12 mouse cellular contexts compared by ENCODE assay signal in the genomic region with DNA sequence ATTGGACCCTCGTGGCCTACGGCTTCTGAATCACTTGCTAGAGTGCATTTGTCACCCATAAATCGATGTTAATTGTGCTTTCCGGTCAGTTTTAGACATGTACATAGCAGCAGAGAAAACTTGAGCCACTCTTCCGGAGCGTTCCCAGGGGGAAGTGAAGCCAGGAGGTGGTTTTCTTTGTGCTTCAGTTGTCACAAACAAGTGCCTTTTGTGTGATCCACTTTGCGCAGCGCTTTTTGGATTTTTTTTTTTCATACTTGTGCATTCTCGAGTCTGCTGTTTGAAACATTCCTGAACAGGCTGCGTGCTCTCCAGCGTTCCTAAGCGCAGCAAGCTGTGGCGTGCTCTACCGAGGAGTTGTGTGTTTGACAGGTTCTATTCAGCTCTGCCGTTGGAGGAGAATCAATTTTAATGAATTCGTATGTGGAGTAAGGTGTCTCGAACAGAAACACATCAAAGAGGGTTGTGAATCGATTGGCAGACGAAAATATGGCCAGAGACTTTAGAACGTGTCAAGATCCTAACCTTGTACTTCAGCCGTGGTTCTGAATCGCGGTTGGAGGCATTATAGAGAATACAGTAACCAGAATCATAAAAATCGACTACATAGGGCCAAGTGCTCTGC. TPM values are rescaled to one million over a fixed set of nuclear protein-coding genes. Genes with fewer than 3 reads are reported as not detected.
DNase-seq lines count a peak whose midpoint lies in the region; ATAC-seq lines count a peak whose summit lies in the region.
"Had no signal": no experiment of that assay in that cellular context is flagged by ENCODE, and none has a peak within 500 bp of the region (broad histone marks: within the 10 kb centered on the region; RNA-seq: fewer than 3 reads in every experiment).

No protein-coding gene starts in this region.

- no peaks in the 10 kb centered on the region for H3K9me3 ChIP-seq in neural tube, embryonic 11.5 days (ENCODE audit: control insufficient read depth, low read length)
- H3K9me3 ChIP-seq: stomach, embryonic 15.5 days had no signal

- no peak overlapping the region for H3K9ac ChIP-seq in neural tube, embryonic 11.5 days (ENCODE audit: low read length)
- H3K9ac ChIP-seq: stomach, embryonic 15.5 days had no signal

- ATAC-seq in neural tube, embryonic 11.5 days (ENCODE audit: insufficient read depth, low FRiP score, low TSS enrichment): no peak
- ATAC-seq: intestine, embryonic 16.5 days had no signal

- no peak overlapping the region for H3K4me3 ChIP-seq in neural tube, embryonic 11.5 days (ENCODE audit: low read depth, low read length)
- H3K4me3 ChIP-seq: stomach, embryonic 15.5 days had no signal

- no peaks in the 10 kb centered on the region for H3K27me3 ChIP-seq in neural tube, embryonic 11.5 days (ENCODE audit: control insufficient read depth, insufficient read depth, low read length)
- H3K27me3 ChIP-seq: stomach, embryonic 15.5 days had no signal

- no peak overlapping the region for H3K4me2 ChIP-seq in neural tube, embryonic 11.5 days (ENCODE audit: low read depth)
- H3K4me2 ChIP-seq: stomach, embryonic 15.5 days had no signal

- peak; percentile 58 for DNase-seq in embryo, embryonic 11 days
- DNase-seq in embryo, embryonic 9.5 days (ENCODE audit: extremely low spot score): no peak
- DNase-seq in neural tube, embryonic 11.5 days (ENCODE audit: low spot score): peak; percentile 29
- DNase-seq in neural tube, embryonic 10.5 days (ENCODE audit: extremely low spot score, low spot score): no peak
- DNase-seq in kidney, postnatal 4 days: peak; percentile 31 to 55
- peak; percentile 90 for DNase-seq in retina, postnatal 1 day
- no peak for DNase-seq in ovary, postnatal 14 days (ENCODE audit: low spot score)
- no peak for DNase-seq in urinary bladder, adult 18-20 months (ENCODE audit: low spot score in 2 of 2)
- DNase-seq: gastrocnemius, postnatal 36 days had no signal

- H3K36me3 ChIP-seq in neural tube, embryonic 11.5 days (ENCODE audit: control insufficient read depth, insufficient read depth, low read length): no peaks in the 10 kb centered on the region
- H3K36me3 ChIP-seq: stomach, embryonic 15.5 days had no signal

- WGBS in neural tube, embryonic 11.5 days: 51% methylated on average over 24 of the region's 24 CpGs

- no peak overlapping the region for H3K27ac ChIP-seq in neural tube, embryonic 11.5 days (ENCODE audit: low read depth, low read length)
- H3K27ac ChIP-seq: stomach, embryonic 15.5 days had no signal

- peaks cover 12% of the 10 kb centered on the region for H3K4me1 ChIP-seq in neural tube, embryonic 11.5 days (ENCODE audit: control insufficient read depth, insufficient read depth, low read length)
- H3K4me1 ChIP-seq: stomach, embryonic 15.5 days had no signal

RNA-seq across cellular contexts. Expression of a gene that starts 10.9 kb away (rescaled TPM):
- polyA plus RNA-seq in neural tube, embryonic 11.5 days (2014; fragmentation: Nextera tagmentation; extraction: Ambion mirVana): 15.9 and 19.2 TPM in 2 replicates

RNA-seq across cellular contexts. Expression of a gene that starts 16.3 kb away (rescaled TPM):
- 16.2 and 16.5 TPM in 2 replicates for polyA plus RNA-seq in neural tube, embryonic 11.5 days (2014; fragmentation: Nextera tagmentation; extraction: Ambion mirVana)

RNA-seq across cellular contexts. Expression of a gene that starts 49.8 kb away (rescaled TPM):
- polyA plus RNA-seq in neural tube, embryonic 11.5 days (2014; fragmentation: Nextera tagmentation; extraction: Ambion mirVana): 1.4 and 2.4 TPM in 2 replicates
- polyA plus RNA-seq: cortical plate, adult 2 months had no signal

Comparison
In these comparisons a context has a peak if more than half of its experiments do, and no peak if none do; other contexts are left out.
1. DNase-seq: peak in embryo, embryonic 11 days (single experiment), neural tube, embryonic 11.5 days (single experiment), kidney, postnatal 4 days (2 of 2) and retina, postnatal 1 day (single experiment); none in embryo, embryonic 9.5 days (single experiment), neural tube, embryonic 10.5 days (single experiment), ovary, postnatal 14 days (single experiment) and urinary bladder, adult 18-20 months (0 of 2).